Mouse (Mus musculus): ENCODE results near the gene Gm49673.
"Not testable (repeated sequence)": the region's sequence is repeated elsewhere in the genome, so short reads cannot be mapped to it uniquely, and the experiment has no call there.

The Gm49673 gene

DNA sequence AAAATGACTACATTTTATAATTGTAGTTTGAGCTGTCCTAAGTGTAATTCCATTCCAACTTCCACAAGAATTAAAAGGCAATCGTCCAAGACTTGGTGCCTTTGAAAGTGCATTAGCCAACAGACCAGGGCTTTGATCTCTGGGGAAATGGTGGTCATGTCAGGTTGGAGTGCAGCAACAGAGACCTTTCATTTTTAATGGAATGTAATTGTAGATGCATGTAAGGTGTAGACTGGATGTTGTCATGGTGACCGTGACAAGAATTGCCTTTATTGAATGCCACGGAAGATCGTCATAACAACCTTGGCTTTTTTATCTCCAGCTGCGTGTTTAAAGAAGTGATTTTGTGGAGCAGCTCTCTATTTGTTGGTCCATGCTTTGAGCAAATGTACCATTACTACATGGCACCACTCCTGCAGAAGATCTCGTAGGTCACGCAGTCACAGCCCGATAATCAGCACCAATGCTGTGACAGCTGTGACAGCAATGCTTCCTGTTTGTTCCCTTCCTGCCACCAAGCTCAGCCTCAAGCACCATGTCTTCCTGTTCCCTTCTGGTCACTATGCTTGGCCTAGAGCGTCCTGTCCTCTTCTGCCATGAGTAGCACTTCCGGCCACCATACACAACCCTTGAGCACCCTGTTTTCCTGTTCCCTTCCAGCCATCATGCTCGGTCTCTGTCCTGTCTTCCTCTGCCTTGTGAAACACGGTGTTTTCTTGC is 107.5 kb downstream of the Gm49673 start:
- DNase-seq (ENCODE audit: low spot score) = not testable (repeated sequence)

DNA sequence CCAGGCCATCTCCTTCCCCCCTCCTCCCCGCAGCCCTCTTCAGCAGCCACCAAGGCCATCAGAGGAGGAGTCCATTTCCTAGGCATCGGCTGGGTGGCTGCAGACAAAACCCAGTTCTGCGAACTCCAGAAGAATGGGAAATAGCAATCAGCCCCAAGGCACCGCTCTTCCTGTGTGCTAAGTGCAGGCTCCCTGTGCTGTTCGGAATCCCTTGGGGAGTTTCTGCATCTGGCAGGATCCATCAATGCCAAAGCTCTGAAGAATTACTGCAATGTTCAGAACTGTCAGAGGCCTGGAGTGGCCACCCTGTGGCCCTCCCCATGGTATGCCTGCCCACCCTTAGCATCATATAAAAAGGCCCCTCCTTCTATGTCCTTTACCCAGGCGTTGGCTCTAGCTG is 110.6 kb downstream of the Gm49673 start:
- DNase-seq (ENCODE audit: low spot score) = not testable (repeated sequence)

All from layer of hippocampus, adult 11-12 months (tissue).